Mouse (Mus musculus): ENCODE data around the gene Npsr1.

The Npsr1 gene

DNA sequence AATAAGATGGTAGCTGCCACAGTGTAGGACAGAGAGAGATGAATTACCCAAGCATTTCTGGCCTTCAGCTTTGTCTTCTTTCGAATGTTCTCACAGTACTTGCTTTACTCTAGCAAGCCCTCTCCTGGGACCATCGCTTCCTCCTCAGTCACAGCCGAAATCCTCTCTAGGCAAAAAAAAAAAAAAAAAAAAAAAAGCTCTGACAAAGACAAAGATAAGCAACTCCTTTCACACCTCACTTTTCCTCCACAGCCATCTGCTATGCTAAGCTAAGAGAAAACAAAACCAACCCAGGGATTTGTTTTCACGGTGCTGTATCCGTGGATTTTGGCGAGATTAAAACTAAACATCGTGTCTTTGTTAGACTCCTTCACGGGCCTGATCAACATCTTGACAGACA, 156.4 kb downstream of the Npsr1 start:
- DNase-seq: no peak

DNA sequence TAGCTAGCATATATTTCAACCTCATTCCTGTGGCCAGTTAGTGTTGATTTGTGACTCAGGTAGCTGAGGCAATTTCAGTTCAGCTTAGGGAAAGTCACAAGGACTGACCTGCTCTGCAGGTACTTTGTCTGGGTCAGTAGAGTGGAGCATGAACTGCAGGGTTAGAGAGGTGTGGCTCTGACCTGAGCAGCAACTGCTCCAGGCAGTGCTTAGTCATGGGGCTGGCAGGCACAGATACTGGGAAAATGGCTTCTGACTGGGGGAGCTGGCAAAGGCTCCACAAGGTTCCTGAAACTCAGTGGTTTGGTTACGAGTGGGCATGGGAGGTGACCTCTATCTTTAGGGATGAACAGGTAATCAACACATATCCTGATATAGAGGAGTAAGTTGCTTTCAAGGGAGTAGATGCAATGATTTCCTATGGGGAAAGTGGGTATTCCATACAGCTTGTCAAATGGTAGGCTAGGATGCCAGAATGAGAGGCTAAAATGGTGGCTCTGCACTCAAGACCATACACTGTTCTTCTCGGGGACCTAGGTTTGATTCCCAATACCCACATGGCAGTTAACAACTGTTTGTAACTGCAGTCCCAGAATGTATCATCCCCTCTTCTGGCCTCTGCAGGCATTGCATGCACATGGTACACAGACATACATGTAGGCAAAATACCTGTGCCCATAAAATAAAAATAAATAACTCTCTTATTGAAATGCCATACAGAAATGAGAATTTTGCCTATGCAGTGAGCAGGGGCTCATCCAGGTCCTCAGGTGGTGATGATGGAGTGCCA, 182.9 kb downstream of the Npsr1 start:
- DNase-seq: no peak

DNA sequence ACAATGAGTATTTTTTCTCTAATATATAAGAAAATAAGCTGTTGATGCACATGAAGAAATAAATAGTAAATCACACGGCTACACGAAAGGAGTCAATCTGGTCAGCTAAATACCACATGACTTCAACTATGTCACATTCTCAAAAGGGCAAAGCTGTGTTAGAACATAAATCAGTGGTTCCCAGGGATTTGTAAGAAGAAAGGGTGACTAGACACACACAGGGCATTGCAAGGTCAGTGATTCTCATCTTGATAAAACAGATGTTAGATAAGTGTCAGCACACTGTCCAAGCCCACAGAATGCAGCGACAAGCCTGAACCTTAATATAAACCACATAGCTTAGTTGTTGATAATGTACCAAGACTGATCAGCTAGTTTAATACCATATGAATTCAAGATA, 184.8 kb downstream of the Npsr1 start:
- DNase-seq: no peak

DNA sequence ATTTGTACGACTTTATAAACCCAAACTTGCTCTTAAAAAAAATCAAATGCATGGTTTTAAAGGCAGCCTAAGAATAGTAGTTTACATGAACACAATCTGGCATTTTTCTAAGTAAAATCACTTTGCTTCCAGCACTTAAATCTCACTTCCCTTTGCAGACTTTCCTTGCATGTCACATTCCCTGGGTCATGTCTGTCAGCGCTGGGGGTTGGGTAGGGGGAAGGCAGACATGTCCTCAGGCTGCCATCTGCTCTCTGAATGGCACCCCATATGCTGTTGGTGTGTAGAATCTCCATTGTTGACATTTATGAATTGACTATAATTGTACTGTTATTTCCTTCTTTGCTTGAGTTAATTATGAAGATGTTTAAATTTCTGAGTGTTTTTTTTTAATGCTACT, 185.3 kb downstream of the Npsr1 start:
- no peak for DNase-seq

DNA sequence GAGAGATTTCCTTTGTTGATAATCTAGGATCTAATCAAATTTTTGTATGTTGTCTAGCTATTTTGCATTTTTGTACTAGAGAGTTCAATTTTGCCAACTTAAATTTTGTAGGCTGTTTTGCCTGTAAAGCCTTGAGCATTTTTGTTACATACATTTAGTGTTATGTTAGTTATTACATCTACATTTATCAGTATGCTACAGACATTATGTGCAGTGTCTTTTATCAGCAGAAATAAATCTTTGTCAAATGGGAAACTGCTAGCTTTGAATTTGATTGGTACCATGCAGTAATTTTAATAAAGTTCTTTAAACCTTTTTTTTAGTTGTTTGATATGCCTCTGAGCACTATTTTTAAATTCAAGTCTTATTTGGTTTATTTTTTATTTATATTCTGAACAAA, 185.7 kb downstream of the Npsr1 start:
- no peak for DNase-seq

DNA sequence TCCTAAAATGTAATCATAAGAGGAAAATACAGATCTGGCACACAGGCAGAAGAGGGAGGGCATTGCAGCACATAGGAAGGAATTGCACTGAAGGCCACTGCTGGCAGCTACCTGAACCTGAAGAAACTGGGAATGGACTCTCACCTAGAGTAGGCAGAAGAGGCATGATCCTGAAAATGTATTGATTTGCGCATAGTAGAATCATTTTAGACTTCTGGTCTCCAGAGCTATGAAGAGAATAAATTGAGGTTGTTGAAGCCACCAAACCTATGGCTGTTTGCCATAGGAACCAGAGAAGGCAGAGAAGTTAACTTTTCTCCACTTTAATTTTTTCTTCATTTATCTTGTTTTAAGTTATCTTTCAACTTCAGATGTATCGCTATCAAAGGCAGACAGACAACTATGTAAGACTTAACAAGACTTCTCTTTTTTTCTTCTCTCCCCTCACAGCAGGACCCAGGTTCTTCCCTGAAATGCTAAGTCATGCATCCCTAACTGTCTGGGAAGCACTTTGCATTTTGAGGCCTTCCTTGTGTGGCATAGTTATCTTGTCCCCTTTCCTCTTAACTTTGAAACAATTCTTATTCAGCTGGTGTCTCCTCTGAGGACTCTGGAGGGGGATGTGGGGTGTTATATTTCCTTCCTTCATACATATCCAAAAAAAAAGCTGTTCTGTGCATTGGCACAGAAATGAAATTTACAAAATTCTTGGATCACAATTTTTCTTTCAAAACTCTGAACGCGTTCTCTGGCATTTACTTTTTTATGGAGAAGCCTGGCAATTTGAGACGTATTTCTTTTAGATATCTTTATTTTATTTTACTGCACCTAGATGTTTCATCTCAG, 186.7 kb downstream of the Npsr1 start:
- no peak for DNase-seq

DNA sequence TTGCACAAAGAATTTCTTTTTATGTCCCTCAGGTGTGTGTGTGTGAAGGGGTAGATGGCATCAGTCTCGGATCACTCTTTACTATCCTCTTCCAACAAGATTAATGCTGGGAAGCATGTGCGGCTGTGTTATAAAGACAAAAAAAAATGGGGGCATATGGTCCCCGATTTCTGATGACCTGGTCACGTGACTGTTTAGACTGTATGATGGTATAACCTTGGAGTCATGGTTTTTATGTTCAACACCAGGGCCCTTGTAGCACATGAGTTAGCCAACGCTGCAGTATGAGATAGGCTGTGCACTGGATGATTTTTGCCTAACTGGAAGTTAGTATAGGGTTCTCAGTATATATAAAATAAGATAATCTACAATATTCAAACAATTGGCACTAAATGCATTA, 187.6 kb downstream of the Npsr1 start:
- no peak for DNase-seq

DNA sequence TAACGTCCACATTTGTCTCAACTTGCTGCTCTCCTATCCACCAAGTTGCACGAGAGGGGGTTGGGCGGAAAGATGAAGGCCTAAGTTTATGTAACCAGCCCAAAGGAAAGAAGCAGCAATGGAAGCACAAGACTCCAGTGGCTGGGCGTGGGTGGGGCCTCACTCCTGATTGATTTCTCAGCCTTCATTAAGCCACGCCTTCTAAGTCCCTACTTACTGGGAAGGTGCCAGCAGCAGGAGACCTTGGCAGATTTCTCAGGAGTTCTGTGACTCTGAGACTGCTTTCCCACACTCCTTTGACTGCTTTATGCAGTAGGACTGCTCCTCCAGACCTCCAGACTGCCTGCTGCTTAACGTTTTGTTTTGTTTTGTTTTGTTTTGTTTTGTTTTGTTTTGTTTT, 193.6 kb downstream of the Npsr1 start:
- DNase-seq: no peak

DNA sequence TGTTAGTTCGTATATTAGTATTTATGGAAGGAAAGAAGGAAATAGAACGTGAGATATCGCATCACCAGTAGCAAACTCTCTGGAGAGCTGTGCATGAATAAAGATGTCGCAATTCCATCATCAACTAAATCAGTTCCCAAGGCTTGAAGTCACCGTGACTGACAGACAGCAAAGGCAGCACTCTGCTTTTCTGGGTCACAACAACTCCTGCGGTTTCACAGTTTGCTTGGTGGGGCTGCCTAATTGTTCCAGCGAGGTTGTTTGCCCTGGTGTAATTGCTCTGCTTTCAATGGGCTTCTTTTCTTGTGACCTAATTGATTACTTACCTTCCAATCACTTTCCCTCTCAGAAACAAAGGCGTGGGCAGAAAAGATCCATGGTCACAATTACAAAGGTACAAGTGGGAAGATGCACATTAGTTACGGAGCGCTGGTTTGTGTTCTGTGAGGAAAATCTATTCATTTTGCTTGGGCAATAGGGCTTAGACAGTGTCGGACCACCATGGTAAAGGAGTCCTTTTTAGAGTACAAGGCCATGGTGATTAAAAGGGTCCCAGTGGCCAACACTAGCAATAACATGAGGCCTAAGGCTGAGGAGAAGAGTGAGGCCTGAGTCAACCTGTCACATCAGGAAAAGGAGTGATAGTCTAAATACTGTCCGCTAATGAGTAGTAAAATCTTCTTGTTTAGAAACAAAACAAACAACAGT, 195.6 kb downstream of the Npsr1 start:
- no peak for DNase-seq

DNA sequence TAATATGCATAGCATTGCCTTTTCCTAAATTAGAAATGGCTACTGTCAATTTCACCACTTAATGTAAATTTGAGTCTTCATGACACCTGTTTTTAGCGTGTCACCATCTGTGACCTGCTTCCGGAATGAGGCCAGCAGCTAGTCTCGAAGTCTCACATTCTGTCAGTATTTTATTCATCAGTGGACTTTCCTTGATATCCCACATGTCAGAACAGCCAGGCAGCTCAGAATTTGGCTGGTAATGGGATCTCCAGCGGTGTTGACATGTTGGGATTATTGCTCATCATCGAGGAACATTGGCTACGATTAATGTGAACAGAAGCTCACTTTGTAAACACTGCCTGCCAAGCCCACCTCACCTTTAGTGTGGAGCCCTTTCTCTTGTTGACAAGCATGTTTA, 205.1 kb downstream of the Npsr1 start:
- DNase-seq: no peak

DNA sequence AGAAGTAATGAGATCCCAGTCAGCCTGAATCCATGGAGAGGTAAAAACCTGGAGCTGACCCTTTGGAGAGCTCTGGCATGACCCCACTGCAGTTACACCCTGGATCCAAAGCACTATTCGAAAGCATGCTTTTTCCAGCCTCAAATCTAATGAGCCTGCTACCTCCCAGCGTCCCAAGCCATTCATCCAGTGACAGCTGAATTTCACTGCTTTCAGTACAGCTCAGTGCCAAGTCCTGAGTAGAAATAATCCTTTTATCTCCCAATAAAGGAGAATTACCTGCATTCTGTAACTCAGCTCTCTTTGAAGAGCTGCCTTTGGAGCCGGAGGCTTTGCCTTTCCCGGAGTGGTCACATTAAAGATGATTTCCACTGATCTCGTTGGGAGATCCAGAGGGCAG, 209.2 kb downstream of the Npsr1 start:
- DNase-seq: no peak

DNA sequence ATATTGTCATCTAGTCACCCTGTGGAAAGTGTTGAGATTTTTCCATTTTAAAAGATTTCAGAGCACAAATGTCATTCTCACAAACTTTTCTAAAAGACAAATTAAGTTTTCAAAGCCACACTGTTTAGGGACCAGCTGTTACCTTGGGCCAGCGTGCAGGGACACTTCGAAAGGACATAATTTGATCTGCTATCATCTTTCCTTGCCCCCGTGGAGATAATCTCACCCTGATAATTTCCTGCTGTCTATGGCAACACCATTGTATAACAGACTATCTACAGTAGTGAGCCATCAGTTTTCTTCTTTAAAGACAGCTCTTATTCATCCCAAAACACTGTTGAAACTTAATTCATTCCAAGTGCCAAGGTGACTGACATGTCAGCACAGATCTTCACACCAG, 209.6 kb downstream of the Npsr1 start:
- DNase-seq: no peak

DNA sequence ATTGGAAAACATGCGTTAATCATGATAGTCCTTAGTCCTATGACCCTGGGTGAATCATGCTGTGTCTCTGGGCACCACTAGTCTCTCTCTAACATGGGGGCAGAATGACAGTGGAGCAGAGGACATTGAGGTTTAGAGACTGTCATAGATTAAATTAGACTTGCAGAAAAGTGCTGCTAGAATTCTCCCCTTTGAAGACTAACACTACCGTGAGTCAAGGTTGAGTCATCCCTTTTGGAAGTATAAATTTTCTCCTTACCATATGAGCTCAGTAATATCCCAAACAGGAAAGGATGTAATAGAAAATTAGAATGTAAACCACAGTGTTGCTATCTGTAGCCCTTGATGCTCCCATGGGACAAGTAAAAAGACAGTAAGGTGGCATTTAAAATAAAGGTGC, 218.0 kb downstream of the Npsr1 start:
- DNase-seq: no peak

DNA sequence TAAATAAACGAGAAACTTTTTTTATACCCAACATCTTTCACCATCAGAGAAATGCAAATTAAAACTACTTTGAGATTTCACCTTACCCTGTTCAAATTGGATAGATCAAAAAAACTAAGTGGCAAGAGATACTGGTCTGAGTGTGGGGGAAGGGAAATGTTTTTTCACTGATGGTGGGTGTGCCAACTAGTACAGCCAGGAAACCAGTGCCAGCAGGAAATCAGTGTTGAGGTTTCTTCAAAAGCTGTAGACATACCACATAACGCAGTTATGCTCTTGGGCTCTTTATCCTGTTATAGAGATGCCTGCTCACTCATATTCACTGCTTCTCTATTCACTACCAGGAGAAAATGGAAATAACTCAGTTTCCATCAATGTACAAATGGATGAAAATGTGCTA, 233.9 kb downstream of the Npsr1 start:
- DNase-seq: no peak

DNA sequence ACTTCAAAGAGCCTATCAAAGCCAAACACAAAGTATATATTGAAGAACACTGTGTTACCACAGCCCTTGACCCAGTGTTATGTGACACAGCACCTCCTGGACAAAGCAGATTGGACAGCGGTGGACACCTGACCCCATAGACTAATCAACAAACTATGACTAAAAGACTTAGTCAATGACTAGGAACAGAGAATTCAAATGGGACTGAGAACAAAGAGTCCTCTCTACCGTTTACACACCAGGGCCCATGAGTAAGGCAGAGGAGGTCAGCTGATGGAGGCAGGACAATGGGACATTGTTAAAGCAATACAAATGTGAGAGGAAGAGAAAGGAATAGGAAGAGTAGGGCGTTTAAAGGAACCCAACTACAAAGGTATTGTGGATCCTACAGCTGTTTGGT, 243.5 kb downstream of the Npsr1 start:
- DNase-seq: no peak

DNA sequence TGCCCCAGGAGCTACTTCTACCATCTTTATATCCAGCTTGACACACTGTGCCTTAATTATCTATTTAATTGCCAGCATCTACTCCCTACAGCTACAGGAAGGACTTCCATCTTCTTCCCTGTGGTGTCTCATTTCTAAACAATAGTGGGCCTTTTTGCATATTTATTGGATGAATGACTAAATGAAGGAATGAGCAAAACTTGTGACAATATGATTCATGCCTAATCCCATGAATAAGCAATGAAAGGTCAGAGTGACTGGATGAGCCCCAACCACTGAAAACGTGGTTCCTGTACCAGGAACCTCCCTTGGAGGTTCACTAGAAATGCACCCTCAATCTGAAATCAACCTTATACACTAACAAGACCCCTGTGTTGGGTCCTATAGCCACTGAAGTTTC, 249.2 kb downstream of the Npsr1 start:
- no peak for DNase-seq

DNA sequence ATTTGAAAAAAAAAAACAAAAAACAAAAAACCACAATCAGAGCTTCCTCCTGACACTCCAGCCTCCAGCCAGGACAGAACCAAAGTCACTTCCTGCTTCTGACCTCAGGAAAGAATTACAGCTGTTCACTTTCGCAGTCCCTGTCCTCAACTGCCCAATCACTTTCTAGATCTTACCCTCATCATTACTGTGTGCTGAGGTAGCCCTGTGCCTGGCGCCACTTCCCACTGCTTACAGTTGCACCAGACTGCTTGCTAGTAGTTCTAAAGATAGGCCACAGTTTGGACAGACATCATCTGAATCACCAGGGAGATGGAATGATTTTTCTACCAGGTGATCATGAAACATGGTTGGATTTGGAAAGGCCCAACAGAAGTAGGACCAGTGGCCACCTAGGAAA, 251.7 kb downstream of the Npsr1 start:
- peak; percentile 7 for DNase-seq

DNA sequence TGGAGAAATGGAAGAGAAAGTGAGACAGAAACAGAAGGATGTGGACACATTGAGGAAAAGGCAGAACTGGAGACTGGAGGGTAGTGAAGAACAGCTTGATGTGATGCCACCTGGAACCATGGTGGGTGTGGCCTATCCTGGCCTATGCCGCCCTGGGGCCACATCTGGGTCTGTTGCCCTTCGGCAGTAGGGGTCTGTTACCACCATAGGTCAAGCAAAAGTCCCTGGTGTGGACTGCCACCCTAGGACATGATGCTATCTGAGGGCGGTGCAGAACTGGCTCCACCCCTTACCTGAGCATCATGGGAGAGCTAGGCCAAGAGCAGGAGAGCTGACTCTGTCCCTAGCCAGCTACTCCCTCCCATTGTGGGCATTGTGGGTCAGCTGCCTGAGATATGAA, 253.6 kb downstream of the Npsr1 start:
- no peak for DNase-seq

Measured in right cerebral cortex, postnatal 14 days (tissue).